Mouse (Mus musculus) brain, embryonic 14.5 days (tissue): ENCODE measurements at regions not wholly inside any gene's neighbourhood (a gene's known extent, or its start where the extent isn't known, plus 50 kb on each side); places are given as distances from the start of the nearest gene placed in this dataset.

Experiments
- DNase-seq: peaks from one replicate; pipeline ENCODE4 v3.0.0-alpha.2; 2011; ENCODE audit warnings: low read depth
- CTCF ChIP-seq: fragments of 200-500 bp; IDR thresholded peaks from 2 replicates; pipeline ENCODE4 v1.5.1; 2012; ENCODE audit warnings: inconsistent platforms, mild to moderate bottlenecking, moderate library complexity, borderline replicate concordance; ENCODE audit not compliant: insufficient read depth, insufficient read length; ENCODE audit errors: extremely low read depth
- POLR2A ChIP-seq: fragments of 200-500 bp; IDR thresholded peaks from 2 replicates; pipeline ENCODE4 v1.6.1; 2012; ENCODE audit warnings: mild to moderate bottlenecking, inconsistent platforms, borderline replicate concordance; ENCODE audit not compliant: poor library complexity, insufficient read depth, insufficient read length, severe bottlenecking; ENCODE audit errors: extremely low read depth

DNA sequence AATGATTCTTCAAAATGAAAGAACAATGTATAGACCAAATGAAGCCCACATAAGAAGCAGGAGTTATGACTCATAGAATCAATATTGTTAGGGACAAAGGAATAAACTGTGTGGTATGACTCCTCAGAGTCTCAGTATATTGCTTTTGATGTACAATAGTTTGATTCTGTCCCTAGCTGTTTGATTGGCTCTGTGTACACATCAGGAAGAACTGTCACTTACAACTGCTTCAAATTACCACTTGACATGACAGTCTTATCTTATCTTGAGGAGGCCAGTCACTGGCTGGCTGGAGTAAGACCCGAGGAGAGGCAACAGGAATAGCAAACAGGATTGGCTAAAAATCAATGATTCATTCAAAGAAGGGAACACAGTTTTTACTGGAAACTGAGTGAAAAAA is 1333.5 kb upstream of the Gm38303 start:
- no peak for DNase-seq
- TF ChIP-seq CTCF (no peak), POLR2A (no peak)

DNA sequence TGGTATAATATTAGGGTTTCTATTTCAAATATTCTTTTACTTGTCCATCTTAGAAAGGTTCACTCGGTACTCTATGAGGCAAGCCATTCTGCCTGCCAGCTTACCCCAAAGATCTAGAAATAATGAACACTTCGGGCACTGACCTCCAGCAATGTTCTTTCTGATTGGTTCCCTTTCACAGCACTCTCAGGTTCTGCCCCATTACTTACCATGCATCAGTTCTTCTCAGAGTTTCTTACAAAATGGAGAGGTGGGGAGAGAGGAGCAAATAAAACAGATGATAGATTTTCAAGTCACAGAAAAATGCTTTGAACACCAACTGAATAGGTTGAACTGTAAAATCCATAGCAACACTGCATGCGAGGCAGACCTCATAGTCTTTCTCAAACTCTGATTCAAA is 1303.8 kb upstream of the Gm38303 start:
- no peak for DNase-seq
- TF ChIP-seq POLR2A (no peak), CTCF (no peak)

DNA sequence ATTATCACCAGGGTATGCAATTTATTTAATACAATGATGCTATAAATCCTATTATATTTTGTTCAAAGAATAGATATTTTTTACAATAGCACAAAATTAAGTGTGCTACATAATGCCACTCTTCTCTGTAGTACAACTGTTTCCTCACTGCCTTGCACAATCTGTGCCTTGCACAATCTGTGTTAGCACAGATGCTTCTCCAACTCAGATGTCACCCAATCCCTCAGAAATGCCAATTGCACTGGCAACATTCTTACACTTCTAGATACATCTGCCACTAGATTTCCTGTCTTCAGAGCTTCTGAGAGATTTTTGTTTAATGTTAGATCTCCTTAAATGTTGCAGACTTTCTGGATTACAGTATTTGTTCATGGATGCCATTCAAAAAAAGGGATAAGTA is 1266.0 kb upstream of the Gm38303 start:
- peak; percentile 55 for DNase-seq
- TF ChIP-seq CTCF, result no peak
- no peak for TF ChIP-seq POLR2A

DNA sequence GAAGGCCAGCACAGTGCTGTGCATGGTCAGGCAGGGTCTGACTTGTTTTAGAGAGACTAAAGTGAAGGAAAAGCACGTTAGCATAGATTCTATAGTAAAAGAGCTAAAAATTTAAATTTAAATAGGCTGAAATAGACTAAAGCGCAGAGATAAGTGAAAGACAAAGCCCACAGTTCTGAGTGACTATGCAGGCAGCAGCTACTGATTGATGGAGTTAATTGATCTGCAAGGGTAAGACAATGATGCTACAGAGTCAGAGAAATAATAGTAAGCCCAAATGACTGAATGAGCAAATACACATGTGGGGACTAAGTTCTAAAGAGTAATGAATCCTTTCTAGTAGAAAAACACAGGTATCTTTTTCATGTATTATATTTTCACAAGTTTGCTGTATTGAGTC is 1228.4 kb upstream of the Gm38303 start:
- no peak for DNase-seq
- TF ChIP-seq POLR2A (no peak), CTCF (no peak)

DNA sequence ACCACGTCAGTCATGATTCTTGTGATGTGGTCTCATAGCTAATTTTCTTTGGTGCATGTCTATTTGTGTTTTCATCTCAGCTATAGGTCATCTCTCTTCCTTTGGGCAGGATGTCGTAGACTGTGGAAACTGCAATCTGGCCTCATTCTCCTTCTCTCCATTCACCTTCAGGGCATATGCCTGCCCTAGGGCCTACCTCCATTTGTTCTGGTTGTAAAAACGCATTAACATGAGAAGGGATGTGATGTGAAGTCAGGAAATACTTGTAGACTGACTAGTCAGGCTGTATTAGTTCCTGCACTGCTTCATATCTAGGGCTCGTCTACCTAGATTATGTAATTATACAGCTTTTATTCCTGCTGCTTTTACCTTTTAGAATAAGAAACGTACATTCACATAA is 1227.4 kb upstream of the Gm38303 start:
- no peak for DNase-seq
- TF ChIP-seq POLR2A, result no peak
- no peak for TF ChIP-seq CTCF
